Mouse (Mus musculus): Measurements from ENCODE around the gene Tns2. TPM values are rescaled to one million over a fixed set of nuclear protein-coding genes. Genes with fewer than 3 reads are reported as not detected.

The Tns2 gene
- polyA plus RNA-seq, 1 experiment from 2014 or later, result 8.9 TPM

- H3K4me3 ChIP-seq (replicated peaks; ENCODE audit: low read depth, low read length), result no peak overlapping the region
- 85% methylated on average over 6 of the region's 6 CpGs for WGBS
These were observed 12.0 kb downstream of the Tns2 start for GRCm38 (mm10) chr15:102112181-102112580.

GRCm38 (mm10) chr15:102112827-102113226 lies 12.6 kb downstream of the Tns2 start:
- H3K4me3 ChIP-seq (replicated peaks; ENCODE audit: low read depth, low read length), result no peak overlapping the region
- H3K36me3 ChIP-seq (ENCODE audit: control insufficient read depth, insufficient read depth, low read length), result peaks cover 29% of the 10 kb centered on the region
- no peaks in the 10 kb centered on the region for H3K9me3 ChIP-seq (ENCODE audit: control insufficient read depth, low read length)
- H3K4me2 ChIP-seq (ENCODE audit: low read length), result no peak overlapping the region
- H3K27me3 ChIP-seq (ENCODE audit: control insufficient read depth, insufficient read depth, low read length), result peaks cover 2% of the 10 kb centered on the region; the same call in 1 of the 2 replicates
- no peak overlapping the region for H3K9ac ChIP-seq (replicated peaks; ENCODE audit: low read length)
- H3K27ac ChIP-seq (replicated peaks; ENCODE audit: low read depth, low read length), result no peak overlapping the region
- ATAC-seq (ENCODE audit: low FRiP score, low TSS enrichment) (no peak), DNase-seq (no peak)
- no peaks in the 10 kb centered on the region for H3K4me1 ChIP-seq (ENCODE audit: control insufficient read depth, insufficient read depth, low read length)
- 84% methylated on average over 8 of the region's 8 CpGs for whole genome bisulfite sequencing

More at GRCm38 (mm10) chr15:102112181-102112580, 12.0 kb downstream of the Tns2 start:
- Histone ChIP-seq H3K4me2 (ENCODE audit: low read length) (no peak overlapping the region), H3K4me1 (ENCODE audit: control insufficient read depth, insufficient read depth, low read length) (peaks cover 5% of the 10 kb centered on the region), H3K36me3 (ENCODE audit: control insufficient read depth, insufficient read depth, low read length) (peaks cover 23% of the 10 kb centered on the region), H3K27me3 (ENCODE audit: control insufficient read depth, insufficient read depth, low read length) (peaks cover 8% of the 10 kb centered on the region), H3K9me3 (ENCODE audit: control insufficient read depth, low read length) (no peaks in the 10 kb centered on the region), H3K9ac (replicated peaks; ENCODE audit: low read length) (no peak overlapping the region), H3K27ac (replicated peaks; ENCODE audit: low read depth, low read length) (no peak overlapping the region)
- DNase-seq, result no peak
- no peak for ATAC-seq (ENCODE audit: low FRiP score, low TSS enrichment)

- Histone ChIP-seq H3K4me2 (ENCODE audit: low read length) (no peak overlapping the region), H3K9me3 (ENCODE audit: control insufficient read depth, low read length) (no peaks in the 10 kb centered on the region), H3K4me3 (replicated peaks; ENCODE audit: low read depth, low read length) (no peak overlapping the region), H3K27ac (replicated peaks; ENCODE audit: low read depth, low read length) (no peak overlapping the region), H3K9ac (replicated peaks; ENCODE audit: low read length) (no peak overlapping the region), H3K4me1 (ENCODE audit: control insufficient read depth, insufficient read depth, low read length) (no peaks in the 10 kb centered on the region), H3K36me3 (ENCODE audit: control insufficient read depth, insufficient read depth, low read length) (peaks cover 37% of the 10 kb centered on the region), H3K27me3 (ENCODE audit: control insufficient read depth, insufficient read depth, low read length) (no peaks in the 10 kb centered on the region)
- ATAC-seq (ENCODE audit: low FRiP score, low TSS enrichment) (no peak), DNase-seq (no peak)
- WGBS, result 81% methylated on average over 4 of the region's 4 CpGs
These were observed 13.5 kb downstream of the Tns2 start for GRCm38 (mm10) chr15:102113674-102114073.

GRCm38 (mm10) chr15:102114651-102115260 lies 14.5 kb downstream of the Tns2 start:
- no peak overlapping the region for H3K4me3 ChIP-seq (replicated peaks; ENCODE audit: low read depth, low read length)
- no peak overlapping the region for H3K9ac ChIP-seq (replicated peaks; ENCODE audit: low read length)
- DNase-seq, result no peak
- ATAC-seq (ENCODE audit: low FRiP score, low TSS enrichment), result no peak
- no peaks in the 10 kb centered on the region for H3K4me1 ChIP-seq (ENCODE audit: control insufficient read depth, insufficient read depth, low read length)
- H3K36me3 ChIP-seq (ENCODE audit: control insufficient read depth, insufficient read depth, low read length), result peaks cover 47% of the 10 kb centered on the region
- H3K27ac ChIP-seq (replicated peaks; ENCODE audit: low read depth, low read length), result no peak overlapping the region
- 89% methylated on average over 7 of the region's 7 CpGs for WGBS
- no peak overlapping the region for H3K4me2 ChIP-seq (ENCODE audit: low read length)
- H3K27me3 ChIP-seq (ENCODE audit: control insufficient read depth, insufficient read depth, low read length), result no peaks in the 10 kb centered on the region
- H3K9me3 ChIP-seq (ENCODE audit: control insufficient read depth, low read length), result no peaks in the 10 kb centered on the region

- Histone ChIP-seq H3K36me3 (ENCODE audit: control insufficient read depth, insufficient read depth, low read length) (peaks cover 58% of the 10 kb centered on the region), H3K9ac (replicated peaks; ENCODE audit: low read length) (no peak overlapping the region), H3K27me3 (ENCODE audit: control insufficient read depth, insufficient read depth, low read length) (no peaks in the 10 kb centered on the region), H3K4me1 (ENCODE audit: control insufficient read depth, insufficient read depth, low read length) (no peaks in the 10 kb centered on the region), H3K4me3 (replicated peaks; ENCODE audit: low read depth, low read length) (no peak overlapping the region), H3K9me3 (ENCODE audit: control insufficient read depth, low read length) (no peaks in the 10 kb centered on the region), H3K27ac (replicated peaks; ENCODE audit: low read depth, low read length) (0 out of 2 replicates have a peak overlapping the region, but pooled peaks have one; percentile 20), H3K4me2 (ENCODE audit: low read length) (no peak overlapping the region)
- ATAC-seq (ENCODE audit: low FRiP score, low TSS enrichment) (no peak), DNase-seq (no peak)
- 65% methylated on average over 9 of the region's 9 CpGs for WGBS
These were observed 15.6 kb downstream of the Tns2 start for GRCm38 (mm10) chr15:102115731-102116231.

GRCm38 (mm10) chr15:102116753-102117415 lies 16.7 kb downstream of the Tns2 start:
- no peak overlapping the region for H3K4me2 ChIP-seq (ENCODE audit: low read length)
- H3K4me1 ChIP-seq (ENCODE audit: control insufficient read depth, insufficient read depth, low read length), result no peaks in the 10 kb centered on the region
- DNase-seq (peak; percentile 59), ATAC-seq (ENCODE audit: low FRiP score, low TSS enrichment) (peak; percentile 57)
- H3K9me3 ChIP-seq (ENCODE audit: control insufficient read depth, low read length), result no peaks in the 10 kb centered on the region
- peaks cover 67% of the 10 kb centered on the region for H3K36me3 ChIP-seq (ENCODE audit: control insufficient read depth, insufficient read depth, low read length)
- no peaks in the 10 kb centered on the region for H3K27me3 ChIP-seq (ENCODE audit: control insufficient read depth, insufficient read depth, low read length)
- H3K27ac ChIP-seq (replicated peaks; ENCODE audit: low read depth, low read length), result peak overlapping the region; percentile 43
- no peak overlapping the region for H3K9ac ChIP-seq (replicated peaks; ENCODE audit: low read length)
- WGBS, result 79% methylated on average over 11 of the region's 11 CpGs
- H3K4me3 ChIP-seq (replicated peaks; ENCODE audit: low read depth, low read length), result no peak overlapping the region

- WGBS, result 76% methylated on average over 19 of the region's 19 CpGs
- Histone ChIP-seq H3K9ac (replicated peaks; ENCODE audit: low read length) (no peak overlapping the region), H3K9me3 (ENCODE audit: control insufficient read depth, low read length) (no peaks in the 10 kb centered on the region), H3K36me3 (ENCODE audit: control insufficient read depth, insufficient read depth, low read length) (peaks cover 75% of the 10 kb centered on the region), H3K4me3 (replicated peaks; ENCODE audit: low read depth, low read length) (no peak overlapping the region), H3K27me3 (ENCODE audit: control insufficient read depth, insufficient read depth, low read length) (no peaks in the 10 kb centered on the region), H3K27ac (replicated peaks; ENCODE audit: low read depth, low read length) (peak overlapping the region; percentile 43), H3K4me2 (ENCODE audit: low read length) (no peak overlapping the region), H3K4me1 (ENCODE audit: control insufficient read depth, insufficient read depth, low read length) (no peaks in the 10 kb centered on the region)
- DNase-seq, result no peak
- no peak; the same call in 1 of the 2 replicates for ATAC-seq (ENCODE audit: low FRiP score, low TSS enrichment)
These were observed 17.5 kb downstream of the Tns2 start for GRCm38 (mm10) chr15:102117461-102118443.

- ATAC-seq (ENCODE audit: low FRiP score, low TSS enrichment) (no peak), DNase-seq (no peak)
- no peak overlapping the region for H3K27ac ChIP-seq (replicated peaks; ENCODE audit: low read depth, low read length)
- peaks cover 81% of the 10 kb centered on the region for H3K36me3 ChIP-seq (ENCODE audit: control insufficient read depth, insufficient read depth, low read length)
- WGBS, result 79% methylated on average over 4 of the region's 4 CpGs
- no peaks in the 10 kb centered on the region for H3K4me1 ChIP-seq (ENCODE audit: control insufficient read depth, insufficient read depth, low read length)
- H3K4me2 ChIP-seq (ENCODE audit: low read length), result no peak overlapping the region
- H3K9ac ChIP-seq (replicated peaks; ENCODE audit: low read length), result no peak overlapping the region
- no peaks in the 10 kb centered on the region for H3K27me3 ChIP-seq (ENCODE audit: control insufficient read depth, insufficient read depth, low read length)
- H3K9me3 ChIP-seq (ENCODE audit: control insufficient read depth, low read length), result no peaks in the 10 kb centered on the region
- H3K4me3 ChIP-seq (replicated peaks; ENCODE audit: low read depth, low read length), result no peak overlapping the region
These were observed 18.4 kb downstream of the Tns2 start for GRCm38 (mm10) chr15:102118591-102118990.

Data from midbrain, embryonic 14.5 days (tissue).